Mouse (Mus musculus) adrenal gland, postnatal 36 days (tissue): Measurements from ENCODE around the gene Sp1. TPM values are rescaled to one million over a fixed set of nuclear protein-coding genes. Genes with fewer than 3 reads are reported as not detected.

Experiments
- DNase-seq, 2 experiments: peaks; one replicate each; pipeline ENCODE4 v3.0.0; 2021; ENCODE audit warnings: mixed read lengths in 1 of 2
- total RNA-seq, 2 experiments: library from RNA; stranded (reverse); gene quantifications; 2 replicates each; pipeline ENCODE4 v1.2.3; 2021

The Sp1 gene
- total RNA-seq, 2 experiments from 2014 or later: 78.9 to 79.7 TPM

GRCm38 (mm10) chr15:102399229-102400221 lies 6.4 kb upstream of the Sp1 start:
- peak; percentile 93 to 97 for DNase-seq

GRCm38 (mm10) chr15:102400476-102401045 lies 5.4 kb upstream of the Sp1 start:
- DNase-seq: no peak

- DNase-seq: no peak
Measured at GRCm38 (mm10) chr15:102401278-102401677, 4.7 kb upstream of the Sp1 start.

GRCm38 (mm10) chr15:102402210-102402609 lies 3.7 kb upstream of the Sp1 start:
- no peak for DNase-seq

- DNase-seq: no peak
Measured at GRCm38 (mm10) chr15:102404608-102405488, 1.1 kb upstream of the Sp1 start.

GRCm38 (mm10) chr15:102406196-102406911 lies 411 bp downstream of the Sp1 start:
- peak; percentile 91 to 95 for DNase-seq

- DNase-seq: no peak
Measured at GRCm38 (mm10) chr15:102406912-102407580, 1.1 kb downstream of the Sp1 start.

GRCm38 (mm10) chr15:102407681-102408557 lies 2.0 kb downstream of the Sp1 start:
- DNase-seq: no peak

- DNase-seq: no peak
Measured at GRCm38 (mm10) chr15:102408558-102409130, 2.7 kb downstream of the Sp1 start.

GRCm38 (mm10) chr15:102409286-102409685 lies 3.3 kb downstream of the Sp1 start:
- DNase-seq: no peak

GRCm38 (mm10) chr15:102411077-102411476 lies 5.1 kb downstream of the Sp1 start:
- DNase-seq: no peak

- DNase-seq: no peak
Measured at GRCm38 (mm10) chr15:102413687-102414086, 7.7 kb downstream of the Sp1 start.

GRCm38 (mm10) chr15:102417524-102417923 lies 11.6 kb downstream of the Sp1 start:
- no peak for DNase-seq

GRCm38 (mm10) chr15:102420986-102421385 lies 15.0 kb downstream of the Sp1 start:
- DNase-seq: no peak

GRCm38 (mm10) chr15:102421437-102421836 lies 15.5 kb downstream of the Sp1 start:
- peak in 1 of 2 experiments; percentile 46 for DNase-seq

GRCm38 (mm10) chr15:102423602-102424240 lies 17.8 kb downstream of the Sp1 start:
- DNase-seq: no peak

GRCm38 (mm10) chr15:102424657-102425056 lies 18.7 kb downstream of the Sp1 start:
- DNase-seq: no peak

GRCm38 (mm10) chr15:102426963-102427362 lies 21.0 kb downstream of the Sp1 start:
- DNase-seq: no peak

- DNase-seq: no peak
Measured at GRCm38 (mm10) chr15:102432046-102432445, 26.1 kb downstream of the Sp1 start.
